Mouse (Mus musculus) CH12F3 (cell line): ENCODE measurements around the gene Spon1.

Experiments used
- in situ Hi-C: fragments of 300-500 bp; cut with MboI; formaldehyde crosslinking; loops from 2 replicates; pipeline ENCODE4 v1.14.3; 2020; ENCODE audit warnings: low sequenced_read_pairs

The Spon1 gene

GRCm38 (mm10) chr7:113901511-113901910 lies 135.7 kb downstream of the Spon1 start:
- in situ Hi-C loops: no loop called here

GRCm38 (mm10) chr7:113901941-113902515 lies 136.2 kb downstream of the Spon1 start:
- in situ Hi-C loops: no loop called here

- in situ Hi-C loops: no loop called here
These were observed 137.5 kb downstream of the Spon1 start for GRCm38 (mm10) chr7:113903127-113903827.

GRCm38 (mm10) chr7:113903939-113904338 lies 138.1 kb downstream of the Spon1 start:
- in situ Hi-C loops: no loop called here

- in situ Hi-C loops: no loop called here
These were observed 138.6 kb downstream of the Spon1 start for GRCm38 (mm10) chr7:113904348-113904895.

GRCm38 (mm10) chr7:113909161-113909825 lies 143.5 kb downstream of the Spon1 start:
- in situ Hi-C loops: no loop called here

- in situ Hi-C loops: no loop called here
These were observed 145.1 kb downstream of the Spon1 start for GRCm38 (mm10) chr7:113910856-113911255.

GRCm38 (mm10) chr7:113915936-113916335 lies 150.1 kb downstream of the Spon1 start:
- in situ Hi-C loops: no loop called here

GRCm38 (mm10) chr7:113918916-113919315 lies 153.1 kb downstream of the Spon1 start:
- in situ Hi-C loops: no loop called here

- in situ Hi-C loops: no loop called here
These were observed 153.7 kb downstream of the Spon1 start for GRCm38 (mm10) chr7:113919505-113919904.

GRCm38 (mm10) chr7:113920056-113920455 lies 154.3 kb downstream of the Spon1 start:
- in situ Hi-C loops: no loop called here

- in situ Hi-C loops: no loop called here
These were observed 158.8 kb downstream of the Spon1 start for GRCm38 (mm10) chr7:113924561-113924960.

- in situ Hi-C loops: no loop called here
These were observed 185.1 kb downstream of the Spon1 start for GRCm38 (mm10) chr7:113950888-113951287.

GRCm38 (mm10) chr7:113955431-113955830 lies 189.6 kb downstream of the Spon1 start:
- in situ Hi-C loops: no loop called here

GRCm38 (mm10) chr7:113960841-113961499 lies 195.2 kb downstream of the Spon1 start:
- in situ Hi-C loops: no loop called here

- in situ Hi-C loops: no loop called here
These were observed 195.7 kb downstream of the Spon1 start for GRCm38 (mm10) chr7:113961500-113961895.

- in situ Hi-C loops: no loop called here
These were observed 196.3 kb downstream of the Spon1 start for GRCm38 (mm10) chr7:113962078-113962477.

- in situ Hi-C loops: no loop called here
These were observed 198.0 kb downstream of the Spon1 start for GRCm38 (mm10) chr7:113963766-113964165.

GRCm38 (mm10) chr7:113965625-113966024 lies 199.8 kb downstream of the Spon1 start:
- in situ Hi-C loops: no loop called here

GRCm38 (mm10) chr7:113969182-113969581 lies 203.4 kb downstream of the Spon1 start:
- in situ Hi-C loops: no loop called here

GRCm38 (mm10) chr7:113972536-113972935 lies 206.7 kb downstream of the Spon1 start:
- in situ Hi-C loops: no loop called here
